Mouse (Mus musculus) stomach, embryonic 14.5 days (tissue): ENCODE measurements at regions not wholly inside any gene's neighbourhood (a gene's known extent, or its start where the extent isn't known, plus 50 kb on each side); places are given as distances from the start of the nearest gene placed in this dataset.
"Not testable (repeated sequence)": the region's sequence is repeated elsewhere in the genome, so short reads cannot be mapped to it uniquely, and the experiment has no call there.

Experiments
- ATAC-seq: fragments of 200-750 bp; cut with Nextera tagmentation; 2 replicates; pipeline ENCODE4 v1.8.0; 2017; ENCODE audit warnings: low read depth, moderate TSS enrichment; ENCODE audit not compliant: insufficient number of reproducible peaks, insufficient read depth, low FRiP score
- H3K27ac ChIP-seq: fragments of 300-500 bp; sonication (generic); 2 replicates; pipeline ENCODE4 v1.5.1; 2014; ENCODE audit warnings: mild to moderate bottlenecking, low read length, moderate library complexity, mixed read lengths
- H3K27me3 ChIP-seq: fragments of 300-500 bp; sonication (generic); 2 replicates; pipeline ENCODE4 v1.6.1; 2014; ENCODE audit warnings: low read length, control low read depth, mixed read lengths; ENCODE audit not compliant: control insufficient read depth, insufficient read depth
- H3K36me3 ChIP-seq: fragments of 300-500 bp; sonication (generic); 2 replicates; pipeline ENCODE4 v1.6.1; 2014; ENCODE audit warnings: mild to moderate bottlenecking, control low read depth, low read length, moderate library complexity, mixed read lengths; ENCODE audit not compliant: control insufficient read depth, insufficient read depth
- H3K4me1 ChIP-seq: fragments of 300-500 bp; sonication (generic); 2 replicates; pipeline ENCODE4 v1.6.1; 2014; ENCODE audit warnings: low read length, control low read depth, mixed read lengths; ENCODE audit not compliant: control insufficient read depth, insufficient read depth
- H3K4me2 ChIP-seq: fragments of 300-500 bp; sonication (generic); replicated peaks from 2 replicates; pipeline ENCODE4 v1.6.1; 2014; ENCODE audit warnings: low read depth, low read length, control low read depth
- H3K4me3 ChIP-seq: fragments of 300-500 bp; sonication (generic); 2 replicates; pipeline ENCODE4 v1.5.1; 2014; ENCODE audit warnings: low read depth, low read length, control low read depth
- H3K9ac ChIP-seq: fragments of 300-500 bp; sonication (generic); replicated peaks from 2 replicates; pipeline ENCODE4 v1.6.1; 2014; ENCODE audit warnings: low read depth, mild to moderate bottlenecking, control low read depth, low read length, moderate library complexity, mixed read lengths
- H3K9me3 ChIP-seq: fragments of 300-500 bp; sonication (generic); 2 replicates; pipeline ENCODE4 v1.6.1; 2016; ENCODE audit warnings: low read depth, low read length, control low read depth; ENCODE audit not compliant: control insufficient read depth
- WGBS: fragments of 180-500 bp; shearing (Covaris S2); extraction: QIAGEN DNeasy Blood & Tissue Kit; methylation state at CpG from one replicate; pipeline ENCODE4 v1.1.7; 2014; 5-methylcytosine and 5-hydroxymethylcytosine counted together

- H3K9me3 ChIP-seq: no peaks in the 10 kb centered on the region
- ATAC-seq: no peak
- no peaks in the 10 kb centered on the region for H3K36me3 ChIP-seq
- H3K27ac ChIP-seq: no peak overlapping the region
- no peak overlapping the region for H3K4me2 ChIP-seq
- 86% methylated on average over 5 of the region's 5 CpGs for WGBS
- no peaks in the 10 kb centered on the region for H3K4me1 ChIP-seq
- H3K4me3 ChIP-seq: no peak overlapping the region
- no peaks in the 10 kb centered on the region for H3K27me3 ChIP-seq
- no peak overlapping the region for H3K9ac ChIP-seq
Observed at GRCm38 (mm10) chr4:153830491-153830890, 126.5 kb upstream of the A430005L14Rik start.

GRCm38 (mm10) chr4:153831251-153831650, 125.8 kb upstream of the A430005L14Rik start:
- H3K4me3 ChIP-seq, ATAC-seq, H3K27me3 ChIP-seq, H3K4me1 ChIP-seq, H3K4me2 ChIP-seq, H3K36me3 ChIP-seq, H3K9ac ChIP-seq, H3K27ac ChIP-seq, H3K9me3 ChIP-seq: not testable (repeated sequence)
- WGBS: 84% methylated on average over 10 of the region's 11 CpGs

DNA sequence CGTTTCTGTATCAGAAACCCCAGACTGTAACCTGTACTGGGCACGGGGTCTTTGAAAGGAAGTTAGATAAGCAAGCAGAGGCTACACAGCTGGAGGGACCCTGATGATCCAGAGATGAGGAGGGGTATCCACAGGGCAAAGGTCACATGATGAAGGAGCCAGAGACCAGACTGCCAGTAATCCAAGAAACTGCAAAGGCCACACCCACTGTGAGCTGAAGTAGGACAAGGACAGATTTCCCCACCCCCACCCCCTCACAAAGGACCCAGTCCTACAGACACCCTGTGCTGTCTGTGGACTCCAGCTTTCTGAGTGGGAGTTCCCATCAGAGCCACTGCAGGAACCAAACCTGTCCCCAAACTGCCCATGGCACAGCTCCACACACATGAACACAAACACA, 124.9 kb upstream of the A430005L14Rik start:
- no peaks in the 10 kb centered on the region for H3K4me1 ChIP-seq
- whole genome bisulfite sequencing: 65% methylated on average over 2 of the region's 2 CpGs
- ATAC-seq: no peak
- H3K36me3 ChIP-seq: no peaks in the 10 kb centered on the region
- H3K4me2 ChIP-seq: no peak overlapping the region
- H3K27ac ChIP-seq: no peak overlapping the region
- H3K4me3 ChIP-seq: no peak overlapping the region
- H3K27me3 ChIP-seq: no peaks in the 10 kb centered on the region
- no peaks in the 10 kb centered on the region for H3K9me3 ChIP-seq
- H3K9ac ChIP-seq: no peak overlapping the region

GRCm38 (mm10) chr4:153844766-153845165, 112.3 kb upstream of the A430005L14Rik start:
- no peaks in the 10 kb centered on the region for H3K9me3 ChIP-seq
- ATAC-seq: no peak
- H3K27ac ChIP-seq: no peak overlapping the region
- no peak overlapping the region for H3K4me2 ChIP-seq
- H3K27me3 ChIP-seq: no peaks in the 10 kb centered on the region
- no peaks in the 10 kb centered on the region for H3K36me3 ChIP-seq
- H3K4me1 ChIP-seq: no peaks in the 10 kb centered on the region
- WGBS: 75% methylated on average over 6 of the region's 6 CpGs
- no peak overlapping the region for H3K4me3 ChIP-seq
- no peak overlapping the region for H3K9ac ChIP-seq

DNA sequence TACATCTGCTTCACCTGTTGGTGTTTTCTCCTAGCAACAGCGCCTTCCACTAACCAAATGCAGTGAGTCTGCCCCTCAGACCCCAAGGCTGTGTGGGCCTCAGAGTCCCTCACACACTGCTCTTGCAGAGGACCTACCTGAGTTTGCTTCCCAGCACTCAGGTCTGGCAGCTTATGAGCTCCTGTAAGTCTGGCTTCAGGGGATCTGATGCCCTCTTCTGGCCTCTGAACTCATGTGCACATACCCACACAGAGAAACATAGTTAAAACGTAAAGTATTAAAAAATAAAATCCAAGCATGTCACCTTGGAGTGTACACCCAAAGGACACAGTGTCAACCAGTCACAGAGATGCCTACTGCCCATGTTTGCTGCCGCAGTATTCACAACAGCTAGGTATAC, 108.8 kb upstream of the A430005L14Rik start:
- WGBS: 67% methylated on average over 3 of the region's 3 CpGs
- H3K9me3 ChIP-seq: no peaks in the 10 kb centered on the region

GRCm38 (mm10) chr4:153850186-153850585, 106.9 kb upstream of the A430005L14Rik start:
- WGBS: 45% methylated on average over 11 of the region's 11 CpGs
- H3K4me2 ChIP-seq: no peak overlapping the region
- ATAC-seq: no peak

More for the DNA sequence above, 108.8 kb upstream of the A430005L14Rik start:
- H3K27ac ChIP-seq: no peak overlapping the region
- no peak overlapping the region for H3K9ac ChIP-seq
- no peak overlapping the region for H3K4me3 ChIP-seq
- no peak for ATAC-seq
- no peak overlapping the region for H3K4me2 ChIP-seq
- H3K36me3 ChIP-seq: no peaks in the 10 kb centered on the region
- H3K27me3 ChIP-seq: no peaks in the 10 kb centered on the region
- no peaks in the 10 kb centered on the region for H3K4me1 ChIP-seq

GRCm38 (mm10) chr4:153854084-153854747, 102.8 kb upstream of the A430005L14Rik start:
- Histone ChIP-seq H3K36me3 (no peaks in the 10 kb centered on the region), H3K27me3 (no peaks in the 10 kb centered on the region), H3K9ac (no peak overlapping the region), H3K4me2 (no peak overlapping the region), H3K9me3 (no peaks in the 10 kb centered on the region), H3K4me1 (no peaks in the 10 kb centered on the region), H3K4me3 (no peak overlapping the region), H3K27ac (no peak overlapping the region)
- 70% methylated on average over 9 of the region's 9 CpGs for WGBS
- ATAC-seq: no peak

More at GRCm38 (mm10) chr4:153850186-153850585, 106.9 kb upstream of the A430005L14Rik start:
- H3K27me3 ChIP-seq: no peaks in the 10 kb centered on the region
- no peaks in the 10 kb centered on the region for H3K4me1 ChIP-seq
- no peak overlapping the region for H3K4me3 ChIP-seq
- no peak overlapping the region for H3K9ac ChIP-seq
- H3K9me3 ChIP-seq: no peaks in the 10 kb centered on the region
- no peaks in the 10 kb centered on the region for H3K36me3 ChIP-seq
- H3K27ac ChIP-seq: no peak overlapping the region

DNA sequence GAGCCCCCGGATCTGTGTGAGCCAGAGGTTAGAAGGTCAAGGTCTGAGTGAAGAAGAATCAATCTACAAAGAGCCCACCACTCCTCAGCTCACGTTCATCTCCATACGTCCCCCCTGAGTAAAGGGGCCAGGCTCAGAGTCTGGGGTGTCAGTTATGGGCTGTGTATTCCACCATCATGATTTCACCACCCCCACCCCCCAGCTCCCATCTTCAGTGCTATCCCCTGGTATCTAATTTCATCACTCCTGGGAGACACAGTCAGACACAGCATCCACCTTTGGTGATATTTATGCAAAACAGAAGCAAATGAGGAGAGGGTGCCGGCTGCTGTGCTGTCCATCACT, 102.3 kb upstream of the A430005L14Rik start:
- Histone ChIP-seq H3K4me1 (no peaks in the 10 kb centered on the region), H3K9me3 (no peaks in the 10 kb centered on the region), H3K27me3 (no peaks in the 10 kb centered on the region), H3K9ac (no peak overlapping the region), H3K36me3 (no peaks in the 10 kb centered on the region), H3K4me2 (no peak overlapping the region), H3K27ac (no peak overlapping the region), H3K4me3 (no peak overlapping the region)
- ATAC-seq: no peak
- 41% methylated on average over 4 of the region's 4 CpGs for WGBS

- Histone ChIP-seq H3K4me2 (no peak overlapping the region), H3K27ac (no peak overlapping the region), H3K4me3 (no peak overlapping the region), H3K9ac (no peak overlapping the region), H3K27me3 (no peaks in the 10 kb centered on the region), H3K36me3 (no peaks in the 10 kb centered on the region), H3K4me1 (no peaks in the 10 kb centered on the region), H3K9me3 (no peaks in the 10 kb centered on the region)
- no peak for ATAC-seq
- WGBS: 64% methylated on average over 8 of the region's 8 CpGs
Observed at GRCm38 (mm10) chr4:153861420-153861819, 95.6 kb upstream of the A430005L14Rik start.
